In genomic region chr13:67830911-67831336, GRCm38 (mm10) we compare ENCODE assay signal across 8 mouse cellular contexts. TPM values are rescaled to one million over a fixed set of nuclear protein-coding genes. Genes with fewer than 3 reads are reported as not detected.
A peak's percentile ranks its signal among the peaks of the same experiment; 100 is the strongest.
DNase-seq lines count a peak whose midpoint lies in the region; ATAC-seq and TF ChIP-seq lines count a peak whose summit lies in the region.

TSS of gene Gm10037 (plus strand) at chr13:67831106.

- H3K4me2 ChIP-seq in hindbrain, postnatal 0 days (ENCODE audit: low read depth, low read length) = peak within 1 kb of the TSS; percentile 70

- H3K9ac ChIP-seq in hindbrain, postnatal 0 days (replicated peaks; ENCODE audit: low read length) = peak within 1 kb of the TSS; percentile 59

- H3K4me1 ChIP-seq in hindbrain, postnatal 0 days (ENCODE audit: insufficient read depth, low read length) = no peaks in the 10 kb centered on the region

- ATAC-seq in hindbrain, postnatal 0 days = peak; percentile 85

- H3K27ac ChIP-seq in hindbrain, postnatal 0 days = no peak within 1 kb of the TSS

- H3K27me3 ChIP-seq in hindbrain, postnatal 0 days (ENCODE audit: insufficient read depth, low read length) = no peaks in the 10 kb centered on the region

- peak; percentile 74 for DNase-seq in R1 (ENCODE audit: low read depth, low spot score)
- peak; percentile 81 for DNase-seq in cerebellum, adult 9-10 months
- peak; percentile 58 to 87 for DNase-seq in frontal cortex, adult 2 months (ENCODE audit: extremely low spot score in 1 of 2, low spot score in 1 of 2)
- DNase-seq in hindbrain, postnatal 0 days (ENCODE audit: low spot score) = peak; percentile 91
- peak; percentile 55 for DNase-seq in left cerebral cortex, adult 11 months (ENCODE audit: low spot score)
- peak; percentile 68 for DNase-seq in lung, postnatal 10 days
- DNase-seq in ovary, postnatal 10 days (ENCODE audit: low spot score) = peak; percentile 16
- DNase-seq in thymus, postnatal 25 days = peak; percentile 55

- 3% methylated on average over 14 of the region's 14 CpGs for WGBS in hindbrain, postnatal 0 days

- peak within 1 kb of the TSS; percentile 61 for H3K4me3 ChIP-seq in hindbrain, postnatal 0 days (ENCODE audit: low read length)

- TF ChIP-seq CTCF in hindbrain, postnatal 0 days (IDR thresholded peaks at IDR 0.05; ENCODE audit: low read depth) = no peak

- peaks cover 6% of the 10 kb centered on the region; the same call in 1 of the 2 replicates for H3K9me3 ChIP-seq in hindbrain, postnatal 0 days (ENCODE audit: low read length)

- no peaks in the 10 kb centered on the region for H3K36me3 ChIP-seq in hindbrain, postnatal 0 days (ENCODE audit: insufficient read depth, low read length)

RNA-seq across cellular contexts. Expression of gene Gm10037, which starts in this region (rescaled TPM):
- 16.6 and 17.4 TPM in 2 replicates for polyA plus RNA-seq in frontal cortex, adult 2 months (2012; rRNA removed)
- 2.9 and 4.0 TPM in 2 replicates for total RNA-seq in hindbrain, postnatal 0 days (2014; rRNA removed)
- polyA plus RNA-seq in hindbrain, postnatal 0 days (2015; fragmentation: Nextera tagmentation; extraction: Ambion mirVana) = 4.7 and 4.8 TPM in 2 replicates

Comparison
In these comparisons a context has a peak if more than half of its experiments do, and no peak if none do; other contexts are left out.
1. DNase-seq: peak in every context shown above with its lines; median percentile 91 in hindbrain, postnatal 0 days; 81 in cerebellum, adult 9-10 months; 74 in R1; 72 in frontal cortex, adult 2 months; 68 in lung, postnatal 10 days; 55 in left cerebral cortex, adult 11 months; 55 in thymus, postnatal 25 days; 16 in ovary, postnatal 10 days.